Mouse (Mus musculus): Measurements from ENCODE around the gene Klf11. TPM values are rescaled to one million over a fixed set of nuclear protein-coding genes. Genes with fewer than 3 reads are reported as not detected.

Klf11 gene
- polyA plus RNA-seq, 1 experiment: 11.8 TPM

DNA sequence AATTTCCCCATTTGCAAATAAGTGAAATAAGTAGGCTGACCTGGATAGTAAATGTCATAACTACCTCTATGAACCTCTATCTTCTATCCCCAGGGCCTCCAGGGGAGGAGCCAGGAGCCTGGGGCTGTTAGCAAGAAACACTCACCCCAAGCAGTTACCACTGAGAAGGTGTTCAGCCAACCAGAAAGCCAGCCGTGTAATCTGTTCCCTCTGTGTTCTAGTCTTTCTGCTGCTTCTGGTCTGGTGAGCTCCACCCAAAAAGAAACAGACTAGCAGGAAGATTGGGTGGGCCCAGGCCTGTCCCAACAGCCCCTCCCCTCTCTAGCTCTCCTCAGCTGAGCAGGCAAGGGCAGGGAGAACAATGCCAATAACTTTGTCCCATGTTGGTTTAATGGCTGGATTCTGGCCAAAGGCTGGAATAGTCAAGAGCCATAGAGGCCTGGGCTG, 6.9 kb upstream of the Klf11 start:
- TF ChIP-seq CTCF (IDR thresholded peaks at IDR 0.05; ENCODE audit: control insufficient read depth, insufficient read depth, low read length): no peak
- no peak for TF ChIP-seq POLR2A (IDR thresholded peaks at IDR 0.05; ENCODE audit: borderline replicate concordance, control insufficient read depth, low read depth, low read length)
- Histone ChIP-seq H3K27ac (ENCODE audit: control insufficient read depth, insufficient read depth, low read depth, low read length, poor library complexity) (peak overlapping the region; percentile 46), H3K4me3 (replicated peaks; ENCODE audit: control insufficient read depth, low read depth, low read length) (no peak overlapping the region), H3K4me1 (ENCODE audit: control insufficient read depth, insufficient read depth, low read length) (no peaks in the 10 kb centered on the region; the same call in 1 of the 2 replicates)
- 21% methylated on average over 1 of the region's 1 CpGs for WGBS

DNA sequence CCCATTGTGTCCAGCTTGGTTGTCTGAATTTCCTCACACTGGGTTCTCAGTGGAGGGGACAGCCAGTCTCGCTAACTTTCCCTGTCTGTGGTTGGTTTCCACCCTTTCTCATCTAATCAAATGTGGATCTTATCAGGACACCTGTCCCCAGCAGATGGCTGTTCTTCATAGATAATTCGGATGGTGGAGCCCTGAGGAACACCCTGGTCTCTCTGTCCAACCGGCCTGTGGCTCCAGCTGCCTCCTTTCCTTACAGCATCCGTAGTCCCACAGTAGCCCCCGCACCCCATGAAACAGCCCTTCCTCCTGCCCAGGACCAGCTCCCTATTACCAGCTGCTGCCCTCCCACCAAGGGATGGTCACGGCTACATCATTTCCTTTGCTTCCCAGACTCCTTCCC, 5.2 kb upstream of the Klf11 start:
- Histone ChIP-seq H3K4me3 (replicated peaks; ENCODE audit: control insufficient read depth, low read depth, low read length) (no peak overlapping the region), H3K27ac (ENCODE audit: control insufficient read depth, insufficient read depth, low read depth, low read length, poor library complexity) (peak overlapping the region; percentile 48)
- 64% methylated on average over 6 of the region's 6 CpGs for WGBS

DNA sequence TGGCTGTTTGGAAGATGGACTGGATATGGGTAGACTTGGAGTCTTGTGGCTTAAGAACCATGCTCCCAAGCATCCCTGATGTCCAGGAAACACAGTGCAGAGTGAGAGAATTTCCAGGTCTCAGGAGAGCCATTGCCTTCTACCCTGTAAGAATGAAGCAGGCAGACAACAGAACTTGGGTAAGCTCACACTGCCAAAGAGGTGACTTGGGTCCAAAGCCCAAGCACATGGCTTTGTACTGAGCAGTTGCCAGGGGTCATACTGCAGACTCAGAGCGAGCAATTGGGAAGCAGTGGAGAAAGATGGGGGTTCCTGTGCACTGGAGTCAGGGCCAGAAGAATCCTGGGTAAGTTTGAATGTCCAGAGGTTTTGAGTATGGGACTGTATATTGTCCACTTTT, 3.0 kb upstream of the Klf11 start:
- H3K4me1 ChIP-seq (ENCODE audit: control insufficient read depth, insufficient read depth, low read length): no peaks in the 10 kb centered on the region; the same call in 1 of the 2 replicates
- TF ChIP-seq CTCF (IDR thresholded peaks at IDR 0.05; ENCODE audit: control insufficient read depth, insufficient read depth, low read length) (no peak), POLR2A (IDR thresholded peaks at IDR 0.05; ENCODE audit: borderline replicate concordance, control insufficient read depth, low read depth, low read length) (no peak)
- no peak overlapping the region for H3K27ac ChIP-seq (ENCODE audit: control insufficient read depth, insufficient read depth, low read depth, low read length, poor library complexity)
- no peak overlapping the region for H3K4me3 ChIP-seq (replicated peaks; ENCODE audit: control insufficient read depth, low read depth, low read length)
- 98% methylated on average over 1 of the region's 1 CpGs for WGBS

More for the DNA sequence above, 5.2 kb upstream of the Klf11 start:
- TF ChIP-seq CTCF (IDR thresholded peaks at IDR 0.05; ENCODE audit: control insufficient read depth, insufficient read depth, low read length): no peak
- TF ChIP-seq POLR2A (IDR thresholded peaks at IDR 0.05; ENCODE audit: borderline replicate concordance, control insufficient read depth, low read depth, low read length): no peak
- no peaks in the 10 kb centered on the region; the same call in 1 of the 2 replicates for H3K4me1 ChIP-seq (ENCODE audit: control insufficient read depth, insufficient read depth, low read length)

DNA sequence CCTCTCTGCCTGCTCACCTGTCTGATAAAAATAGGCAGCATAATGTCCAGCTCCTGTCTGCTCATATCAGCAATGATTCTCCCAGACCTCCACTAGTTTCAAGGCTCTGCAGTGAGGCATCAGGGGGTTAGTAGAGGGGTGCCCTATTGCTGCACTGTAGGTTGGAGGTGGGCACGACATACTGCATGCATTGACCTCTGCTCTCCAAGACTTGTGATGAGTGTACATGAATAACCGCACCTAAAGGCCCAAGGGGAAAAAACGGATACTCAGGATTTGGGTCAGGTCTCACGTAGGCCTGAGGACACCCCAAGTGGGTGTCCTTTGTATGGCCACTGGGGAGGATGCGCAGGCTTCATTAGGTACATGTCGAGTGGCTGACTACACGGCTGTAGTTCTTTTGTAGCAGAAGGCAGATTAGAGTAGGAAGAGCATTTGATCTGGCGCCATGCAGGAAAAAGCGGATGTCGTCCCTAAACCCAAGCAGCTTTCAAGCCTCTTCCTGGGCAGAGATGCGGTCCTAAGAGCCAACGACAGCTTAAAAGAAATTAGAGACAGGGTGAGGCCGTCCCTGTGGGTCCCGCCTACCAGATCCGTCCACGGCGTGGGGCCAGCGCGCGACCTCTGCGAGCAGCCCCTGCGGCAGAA, 535 bp upstream of the Klf11 start:
- no peak for TF ChIP-seq CTCF (IDR thresholded peaks at IDR 0.05; ENCODE audit: control insufficient read depth, insufficient read depth, low read length)
- TF ChIP-seq POLR2A (IDR thresholded peaks at IDR 0.05; ENCODE audit: borderline replicate concordance, control insufficient read depth, low read depth, low read length): no peak
- Histone ChIP-seq H3K4me3 (replicated peaks; ENCODE audit: control insufficient read depth, low read depth, low read length) (peak overlapping the region; percentile 64), H3K4me1 (ENCODE audit: control insufficient read depth, insufficient read depth, low read length) (peaks cover 5% of the 10 kb centered on the region; the same call in 1 of the 2 replicates), H3K27ac (ENCODE audit: control insufficient read depth, insufficient read depth, low read depth, low read length, poor library complexity) (peak overlapping the region; percentile 60)
- WGBS: 5% methylated on average over 22 of the region's 22 CpGs

DNA sequence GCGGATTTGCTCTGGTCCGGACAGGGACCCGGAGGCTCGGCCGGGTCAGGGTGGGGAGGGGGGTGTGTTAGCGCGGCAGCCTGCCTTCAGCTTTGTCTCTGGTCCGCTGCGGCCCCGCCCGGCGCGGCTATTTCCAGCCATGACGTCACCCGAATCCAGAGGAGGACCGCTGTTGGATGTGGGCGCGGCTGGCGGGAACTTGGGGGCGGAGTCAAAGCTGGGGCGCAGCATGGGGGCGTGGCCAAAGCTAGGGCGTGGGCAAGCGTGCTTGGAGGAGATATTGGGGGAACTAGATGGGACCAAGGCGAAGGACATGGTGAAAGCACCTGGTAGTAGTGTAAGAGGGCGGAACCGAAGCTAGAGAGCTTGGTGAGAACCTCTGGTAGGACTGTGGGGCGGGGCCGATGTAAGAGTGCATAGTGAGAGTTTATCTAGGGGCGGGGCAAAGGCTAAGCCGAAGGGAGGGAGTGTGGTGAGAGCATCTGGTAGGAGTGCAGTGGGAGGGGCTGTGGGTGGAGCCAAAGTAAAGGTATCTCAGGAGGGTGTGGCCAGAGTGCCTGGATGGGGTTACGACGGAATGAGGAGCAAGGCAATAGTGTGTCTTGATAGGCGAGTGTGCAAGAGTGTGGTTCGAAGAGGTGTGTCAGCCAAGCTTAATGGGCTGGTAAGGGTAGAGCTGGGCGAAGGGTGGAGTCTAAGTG, 718 bp downstream of the Klf11 start:
- Histone ChIP-seq H3K27ac (ENCODE audit: control insufficient read depth, insufficient read depth, low read depth, low read length, poor library complexity) (peak overlapping the region; percentile 95), H3K4me3 (replicated peaks; ENCODE audit: control insufficient read depth, low read depth, low read length) (peak overlapping the region; percentile 74), H3K4me1 (ENCODE audit: control insufficient read depth, insufficient read depth, low read length) (peaks cover 5% of the 10 kb centered on the region; the same call in 1 of the 2 replicates)
- TF ChIP-seq POLR2A (IDR thresholded peaks at IDR 0.05; ENCODE audit: borderline replicate concordance, control insufficient read depth, low read depth, low read length) (no peak; the same call in 1 of the 2 replicates), CTCF (IDR thresholded peaks at IDR 0.05; ENCODE audit: control insufficient read depth, insufficient read depth, low read length) (no peak)
- 1% methylated on average over 36 of the region's 36 CpGs for WGBS

DNA sequence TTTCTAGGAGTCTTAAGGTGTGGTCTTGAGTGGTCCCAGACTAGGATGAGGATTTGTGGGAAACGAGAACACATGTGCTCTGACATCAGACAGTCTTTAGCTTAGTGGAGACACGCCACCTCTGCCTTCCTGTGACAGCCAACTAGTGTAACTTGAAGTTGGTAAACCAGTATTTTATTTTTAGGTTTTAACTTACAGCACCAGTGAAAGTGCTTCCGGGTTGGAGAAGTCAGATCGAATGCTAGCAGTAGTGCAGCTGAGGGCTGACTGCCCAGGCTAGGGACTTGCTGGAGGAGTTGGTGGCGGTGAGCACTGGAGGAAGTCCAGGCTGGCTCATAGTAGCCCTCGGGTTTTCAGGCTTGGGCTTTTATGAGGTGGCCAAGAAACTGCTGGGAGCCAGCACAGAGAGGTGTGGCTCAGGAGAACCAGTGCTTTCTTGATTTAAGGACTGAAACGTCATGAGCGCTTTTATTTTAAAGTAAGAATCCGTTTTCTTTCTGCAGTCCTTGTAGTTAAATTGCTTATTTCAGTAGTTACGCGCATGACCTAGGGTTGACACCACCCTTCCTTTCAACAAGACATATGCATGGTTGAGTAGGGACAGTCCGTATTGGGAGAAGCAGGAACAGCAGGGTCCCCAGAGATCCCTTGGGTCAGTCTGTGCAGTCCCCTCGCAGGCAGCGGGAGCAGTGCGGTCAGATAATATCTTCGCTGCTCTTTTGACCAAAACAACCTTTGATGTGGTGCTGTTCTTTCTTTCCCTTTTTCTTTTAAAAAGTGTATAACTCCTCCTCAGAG, 3.2 kb downstream of the Klf11 start:
- Histone ChIP-seq H3K4me1 (ENCODE audit: control insufficient read depth, insufficient read depth, low read length) (peaks cover 5% of the 10 kb centered on the region; the same call in 1 of the 2 replicates), H3K4me3 (replicated peaks; ENCODE audit: control insufficient read depth, low read depth, low read length) (no peak overlapping the region), H3K27ac (ENCODE audit: control insufficient read depth, insufficient read depth, low read depth, low read length, poor library complexity) (0 out of 2 replicates have a peak overlapping the region, but pooled peaks have one; percentile 5)
- TF ChIP-seq CTCF (IDR thresholded peaks at IDR 0.05; ENCODE audit: control insufficient read depth, insufficient read depth, low read length) (no peak), POLR2A (IDR thresholded peaks at IDR 0.05; ENCODE audit: borderline replicate concordance, control insufficient read depth, low read depth, low read length) (no peak)
- WGBS: 81% methylated on average over 16 of the region's 16 CpGs

DNA sequence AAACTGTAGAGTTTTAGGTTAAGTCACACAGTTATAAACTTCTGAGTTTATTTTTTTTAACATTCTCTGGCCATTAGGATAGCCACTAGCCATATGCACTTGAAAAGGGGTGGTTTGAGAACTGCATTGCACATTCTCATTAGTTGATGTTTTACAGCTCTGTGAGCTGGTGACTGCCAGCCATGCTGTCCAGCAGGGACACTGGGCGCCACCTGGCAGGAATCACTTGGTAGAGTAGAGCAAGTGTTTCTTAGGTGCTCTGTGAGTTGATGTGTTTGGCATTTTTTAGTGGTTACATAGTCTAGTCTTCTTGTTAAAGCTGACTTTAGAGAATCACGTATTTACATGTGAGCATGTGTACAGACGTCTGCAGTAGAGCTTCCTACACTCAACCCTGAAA, 5.4 kb downstream of the Klf11 start:
- Histone ChIP-seq H3K27ac (ENCODE audit: control insufficient read depth, insufficient read depth, low read depth, low read length, poor library complexity) (no peak overlapping the region), H3K4me3 (replicated peaks; ENCODE audit: control insufficient read depth, low read depth, low read length) (no peak overlapping the region), H3K4me1 (ENCODE audit: control insufficient read depth, insufficient read depth, low read length) (peaks cover 5% of the 10 kb centered on the region; the same call in 1 of the 2 replicates)
- 79% methylated on average over 3 of the region's 3 CpGs for WGBS
- TF ChIP-seq CTCF (IDR thresholded peaks at IDR 0.05; ENCODE audit: control insufficient read depth, insufficient read depth, low read length) (no peak), POLR2A (IDR thresholded peaks at IDR 0.05; ENCODE audit: borderline replicate concordance, control insufficient read depth, low read depth, low read length) (no peak)

DNA sequence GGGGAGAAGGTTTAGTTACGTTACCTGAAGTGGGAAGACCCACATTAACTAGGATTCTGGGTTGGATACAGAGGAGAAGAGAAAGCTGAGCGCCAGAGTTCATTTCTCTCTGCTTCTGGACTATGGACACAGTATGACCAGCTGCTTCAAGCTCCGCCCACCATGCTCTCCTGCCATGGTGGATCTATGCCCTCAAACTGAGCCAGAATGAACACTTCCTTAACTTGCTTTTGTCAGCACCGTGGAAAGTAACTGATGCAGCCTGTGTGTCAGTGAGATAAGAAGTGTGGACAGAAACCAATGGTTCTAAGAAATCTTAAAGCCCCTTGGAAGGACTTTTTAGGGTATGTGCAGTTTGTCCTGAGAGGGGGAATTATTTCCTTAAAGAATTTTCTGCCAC, 7.9 kb downstream of the Klf11 start:
- H3K4me1 ChIP-seq (ENCODE audit: control insufficient read depth, insufficient read depth, low read length): peaks cover 5% of the 10 kb centered on the region; the same call in 1 of the 2 replicates
- H3K27ac ChIP-seq (ENCODE audit: control insufficient read depth, insufficient read depth, low read depth, low read length, poor library complexity): no peak overlapping the region
- WGBS: 73% methylated on average over 4 of the region's 4 CpGs
- no peak overlapping the region for H3K4me3 ChIP-seq (replicated peaks; ENCODE audit: control insufficient read depth, low read depth, low read length)
- TF ChIP-seq POLR2A (IDR thresholded peaks at IDR 0.05; ENCODE audit: borderline replicate concordance, control insufficient read depth, low read depth, low read length) (no peak), CTCF (IDR thresholded peaks at IDR 0.05; ENCODE audit: control insufficient read depth, insufficient read depth, low read length) (no peak)
